Mouse (Mus musculus) midbrain, embryonic 12.5 days (tissue): Measurements from ENCODE around the gene Pramef25. TPM values are rescaled to one million over a fixed set of nuclear protein-coding genes. Genes with fewer than 3 reads are reported as not detected.
"Not testable (repeated sequence)": the region's sequence is repeated elsewhere in the genome, so short reads cannot be mapped to it uniquely, and the experiment has no call there.

Source experiments
- ATAC-seq: fragments of 200-750 bp; cut with Nextera tagmentation; 2 replicates; pipeline ENCODE4 v1.8.0; 2017; ENCODE audit warnings: low read depth, moderate TSS enrichment, moderate library complexity; ENCODE audit not compliant: low FRiP score
- H3K27ac ChIP-seq: fragments of 300-500 bp; sonication (generic); replicated peaks from 2 replicates; pipeline ENCODE4 v1.5.1; 2016; ENCODE audit warnings: mild to moderate bottlenecking
- H3K27me3 ChIP-seq: fragments of 300-500 bp; sonication (generic); 2 replicates; pipeline ENCODE4 v1.6.1; 2016; ENCODE audit warnings: mild to moderate bottlenecking
- H3K36me3 ChIP-seq: fragments of 300-500 bp; sonication (generic); 2 replicates; pipeline ENCODE4 v1.6.1; 2016
- H3K4me1 ChIP-seq: fragments of 300-500 bp; sonication (generic); 2 replicates; pipeline ENCODE4 v1.6.1; 2016
- H3K4me2 ChIP-seq: fragments of 300-500 bp; sonication (generic); replicated peaks from 2 replicates; pipeline ENCODE4 v1.6.1; 2016; ENCODE audit warnings: mild to moderate bottlenecking, moderate library complexity
- H3K4me3 ChIP-seq: fragments of 300-500 bp; sonication (generic); 2 replicates; pipeline ENCODE4 v1.5.1; 2016; ENCODE audit warnings: mild to moderate bottlenecking
- H3K9ac ChIP-seq: fragments of 300-500 bp; sonication (generic); replicated peaks from 2 replicates; pipeline ENCODE4 v1.6.1; 2016; ENCODE audit warnings: mild to moderate bottlenecking, moderate library complexity
- H3K9me3 ChIP-seq: fragments of 300-500 bp; sonication (generic); 2 replicates; pipeline ENCODE4 v1.6.1; 2016; ENCODE audit warnings: mild to moderate bottlenecking
- WGBS: fragments of 180-500 bp; shearing (Covaris S2); methylation state at CpG from one replicate; pipeline ENCODE4 v1.1.7; 2016; 5-methylcytosine and 5-hydroxymethylcytosine counted together
- polyA plus RNA-seq: library from polyadenylated mRNA; unstranded; fragments of >200 nt; fragmentation: Nextera tagmentation; extraction: Ambion mirVana; gene quantifications from 2 replicates; pipeline ENCODE4 v1.2.1, GENCODE M21; 2016

The Pramef25 gene
- not detected in 2 replicates for polyA plus RNA-seq

- not testable (repeated sequence) for H3K9ac ChIP-seq, H3K27me3 ChIP-seq, H3K4me3 ChIP-seq, H3K36me3 ChIP-seq, ATAC-seq, H3K27ac ChIP-seq, H3K4me2 ChIP-seq, H3K4me1 ChIP-seq
- 92% methylated on average over 1 of the region's 1 CpGs for WGBS
- H3K9me3 ChIP-seq, result 0 out of 2 replicates have a peak, but pooled peaks cover 19% of the 10 kb centered on the region
Observed at GRCm38 (mm10) chr4:143950916-143951315, at the start of gene Pramef25. Pramef25 (minus strand) TSS chr4:143951016.

GRCm38 (mm10) chr4:143994269-143994668 is 43.5 kb upstream of the Pramef25 start, which contains the start of gene Pramef17:
Pramef17 (minus strand) TSS chr4:143994369.
- not testable (repeated sequence) for H3K36me3 ChIP-seq, H3K4me1 ChIP-seq, H3K4me3 ChIP-seq, H3K27ac ChIP-seq, ATAC-seq, H3K9ac ChIP-seq, H3K27me3 ChIP-seq, H3K4me2 ChIP-seq
- WGBS, result 51% methylated on average over 3 of the region's 3 CpGs
- peaks cover 16% of the 10 kb centered on the region for H3K9me3 ChIP-seq

GRCm38 (mm10) chr4:143988126-143988525 is 37.3 kb upstream of the Pramef25 start:
- not testable (repeated sequence) for H3K9ac ChIP-seq, H3K4me2 ChIP-seq, H3K4me1 ChIP-seq, H3K4me3 ChIP-seq, H3K27ac ChIP-seq, H3K9me3 ChIP-seq, H3K36me3 ChIP-seq, H3K27me3 ChIP-seq, ATAC-seq
- WGBS, result 93% methylated on average over 17 of the region's 17 CpGs

GRCm38 (mm10) chr4:143987475-143987941 is 36.7 kb upstream of the Pramef25 start:
- H3K4me1 ChIP-seq, H3K4me2 ChIP-seq, H3K9ac ChIP-seq, H3K9me3 ChIP-seq, H3K4me3 ChIP-seq, H3K27me3 ChIP-seq, H3K36me3 ChIP-seq, ATAC-seq, H3K27ac ChIP-seq: not testable (repeated sequence)
- WGBS, result 92% methylated on average over 9 of the region's 17 CpGs

- WGBS, result 91% methylated on average over 6 of the region's 9 CpGs
- ATAC-seq, result not testable (repeated sequence)
Observed at GRCm38 (mm10) chr4:143985733-143986132, 34.9 kb upstream of the Pramef25 start.

GRCm38 (mm10) chr4:143985165-143985564 is 34.3 kb upstream of the Pramef25 start:
- not testable (repeated sequence) for H3K36me3 ChIP-seq, H3K27ac ChIP-seq, H3K4me1 ChIP-seq, ATAC-seq, H3K9ac ChIP-seq, H3K4me3 ChIP-seq, H3K4me2 ChIP-seq, H3K27me3 ChIP-seq, H3K9me3 ChIP-seq
- WGBS, result no CpG with 5 or more reads among the region's 7 CpGs

More at GRCm38 (mm10) chr4:143985733-143986132, 34.9 kb upstream of the Pramef25 start:
- H3K27me3 ChIP-seq, H3K4me1 ChIP-seq, H3K4me2 ChIP-seq, H3K27ac ChIP-seq, H3K36me3 ChIP-seq, H3K9ac ChIP-seq, H3K9me3 ChIP-seq, H3K4me3 ChIP-seq: not testable (repeated sequence)

GRCm38 (mm10) chr4:143983446-143983845 is 32.6 kb upstream of the Pramef25 start:
- not testable (repeated sequence) for H3K4me2 ChIP-seq, H3K27me3 ChIP-seq, H3K9me3 ChIP-seq, H3K36me3 ChIP-seq, H3K9ac ChIP-seq, H3K27ac ChIP-seq, H3K4me1 ChIP-seq, ATAC-seq, H3K4me3 ChIP-seq
- 17% methylated on average over 1 of the region's 1 CpGs for WGBS

GRCm38 (mm10) chr4:143966850-143967249 is 16.0 kb upstream of the Pramef25 start, which contains the start of gene Gm13101:
Gm13101 (minus strand) TSS chr4:143966950.
- H3K36me3 ChIP-seq, H3K27me3 ChIP-seq, H3K4me3 ChIP-seq, ATAC-seq, H3K27ac ChIP-seq, H3K4me2 ChIP-seq, H3K4me1 ChIP-seq, H3K9ac ChIP-seq: not testable (repeated sequence)
- 0 out of 2 replicates have a peak, but pooled peaks cover 13% of the 10 kb centered on the region for H3K9me3 ChIP-seq
- 46% methylated on average over 2 of the region's 2 CpGs for WGBS

- 83% methylated on average over 1 of the region's 1 CpGs for WGBS
- not testable (repeated sequence) for H3K4me3 ChIP-seq, H3K4me1 ChIP-seq, H3K27me3 ChIP-seq, ATAC-seq, H3K27ac ChIP-seq, H3K9ac ChIP-seq, H3K4me2 ChIP-seq, H3K36me3 ChIP-seq
- peaks cover 15% of the 10 kb centered on the region; the same call in 1 of the 2 replicates for H3K9me3 ChIP-seq
Observed at GRCm38 (mm10) chr4:143900280-143900679, 50.5 kb downstream of the Pramef25 start, which contains the start of gene Pramef6. Pramef6 (minus strand) TSS chr4:143900380.

Other genes starting within 250 kb of the Pramef25 start
- not detected in 2 replicates for gene Gm13089, start 248.3 kb downstream of the Pramef25 start, polyA plus RNA-seq
- not detected in 2 replicates for gene Gm13078, start 231.6 kb downstream of the Pramef25 start, polyA plus RNA-seq
- gene Gm13023, start 161.7 kb downstream of the Pramef25 start, polyA plus RNA-seq, result not detected in 2 replicates
- not detected in 2 replicates for gene Gm13084, start 134.9 kb downstream of the Pramef25 start, polyA plus RNA-seq
- not detected in 2 replicates for gene Gm13103, start 104.5 kb downstream of the Pramef25 start, polyA plus RNA-seq
- not detected in 2 replicates for gene Pramef6, start 50.6 kb downstream of the Pramef25 start, polyA plus RNA-seq
- not detected in 2 replicates for gene Gm13101, start 15.9 kb upstream of the Pramef25 start, polyA plus RNA-seq
- not detected in 2 replicates for gene Pramef17, start 43.4 kb upstream of the Pramef25 start, polyA plus RNA-seq
- not detected in 2 replicates for gene Pramel4, start 108.1 kb upstream of the Pramef25 start, polyA plus RNA-seq
- gene Gm13102, start 155.5 kb upstream of the Pramef25 start, polyA plus RNA-seq, result not detected in 2 replicates
- not detected in 2 replicates for gene Oog3, start 211.6 kb upstream of the Pramef25 start, polyA plus RNA-seq
- gene Oog2, start 239.7 kb upstream of the Pramef25 start, polyA plus RNA-seq, result not detected in 2 replicates